Mouse (Mus musculus): ENCODE results near the gene Acsf3. TPM values are rescaled to one million over a fixed set of nuclear protein-coding genes. Genes with fewer than 3 reads are reported as not detected.

Gene Acsf3
- 0.34 TPM for polyA plus RNA-seq (2014; fragmentation: Illumina TruSeq; extraction: RNeasy Lipid Tissue Mini Kit (QIAGEN cat#74804))

DNA sequence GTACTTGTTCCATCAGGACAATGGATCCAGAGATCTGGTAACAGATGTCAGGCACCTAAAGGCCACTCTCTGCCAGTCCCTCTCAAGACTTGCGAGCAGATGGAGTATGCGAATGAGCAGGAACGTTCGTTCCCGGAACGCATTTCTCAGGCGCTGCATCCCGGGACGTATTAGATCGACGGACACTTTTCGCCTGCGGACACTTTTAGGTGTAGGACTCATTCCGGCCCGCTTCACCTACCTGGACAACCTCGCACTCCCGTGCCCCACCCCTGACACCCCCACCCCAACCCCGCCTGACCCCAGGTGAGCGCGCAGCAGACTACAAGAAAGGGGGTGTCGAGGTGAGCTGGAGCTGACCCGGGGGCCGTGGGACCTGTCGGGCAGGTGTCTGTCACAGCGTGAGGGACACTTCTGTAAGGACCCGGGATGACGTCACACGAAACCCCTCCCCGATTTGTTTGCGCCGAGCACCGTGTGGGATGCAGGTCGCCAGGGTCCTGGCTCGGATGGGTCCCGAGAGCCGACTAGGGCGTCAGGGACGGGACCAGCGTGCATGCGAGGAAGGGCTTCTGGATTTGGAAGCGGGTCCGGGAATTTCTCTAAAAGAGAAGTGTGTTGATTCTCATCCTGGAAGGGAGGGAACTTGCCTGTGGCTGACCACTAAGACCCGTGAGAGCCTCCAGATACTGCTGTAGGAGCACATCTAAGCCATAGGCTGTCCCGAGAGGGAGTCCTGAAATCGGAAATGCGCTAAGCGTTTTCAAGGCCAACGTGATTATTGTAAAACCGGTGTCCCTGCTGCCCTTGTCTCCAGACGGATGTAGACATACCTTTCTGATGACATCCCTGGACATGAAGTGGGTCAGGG is at the start of gene Acsf3:
Gene Acsf3 (plus strand): TSS at position 202 of the 871 bp plus-strand sequence.

DNA sequence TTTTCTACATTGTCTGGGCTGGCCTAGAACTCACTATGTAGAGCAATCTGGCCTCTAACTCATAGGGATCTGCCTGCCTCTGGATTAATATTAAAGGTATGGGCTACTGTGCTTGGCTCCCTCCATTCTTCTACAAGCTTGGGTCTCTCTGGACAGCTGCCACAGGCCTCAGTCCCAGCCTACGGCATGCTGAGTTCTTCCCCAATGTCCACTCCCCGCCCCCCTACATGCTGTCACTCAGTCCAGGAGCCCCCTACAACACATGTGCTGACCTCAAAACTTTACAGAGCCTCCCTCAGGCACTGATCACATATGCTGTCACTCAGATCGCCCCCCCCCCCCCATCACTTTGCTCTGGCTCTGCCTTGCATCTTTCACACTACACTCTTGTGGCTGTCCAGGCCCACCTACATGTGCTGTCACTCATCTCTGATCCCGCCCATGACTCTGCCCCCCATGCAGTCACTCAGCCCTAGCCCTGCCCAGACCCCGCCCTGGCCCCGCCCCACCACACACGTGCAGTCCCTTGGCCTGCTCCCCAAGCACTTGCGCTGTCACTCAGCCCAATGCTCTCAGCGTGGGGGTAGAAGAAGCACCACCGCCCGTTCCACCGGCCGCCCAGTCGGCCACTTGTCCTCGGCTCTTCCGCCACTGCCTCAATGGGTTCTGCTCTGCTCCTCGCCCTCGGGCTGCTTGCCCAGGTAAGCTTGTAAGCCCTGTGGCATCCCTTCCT is 72.7 kb downstream of the Acsf3 start, which contains the start of gene Cdh15:
Gene Cdh15 (plus strand): TSS at position 138 of the 733 bp plus-strand sequence.

Other genes with a start within 250 kb of the Acsf3 start
- 2.5 TPM for gene Piezo1, start 224.2 kb upstream of the Acsf3 start, polyA plus RNA-seq (2014; fragmentation: Illumina TruSeq; extraction: RNeasy Lipid Tissue Mini Kit (QIAGEN cat#74804))
- 1.8 TPM for gene Cdt1, start 207.5 kb upstream of the Acsf3 start, polyA plus RNA-seq (2014; fragmentation: Illumina TruSeq; extraction: RNeasy Lipid Tissue Mini Kit (QIAGEN cat#74804))
- gene Aprt, start 198.6 kb upstream of the Acsf3 start, polyA plus RNA-seq (2014; fragmentation: Illumina TruSeq; extraction: RNeasy Lipid Tissue Mini Kit (QIAGEN cat#74804)) = not detected
- 1.1 TPM for gene Galns, start 164.0 kb upstream of the Acsf3 start, polyA plus RNA-seq (2014; fragmentation: Illumina TruSeq; extraction: RNeasy Lipid Tissue Mini Kit (QIAGEN cat#74804))
- gene Trappc2l, start 163.8 kb upstream of the Acsf3 start, polyA plus RNA-seq (2014; fragmentation: Illumina TruSeq; extraction: RNeasy Lipid Tissue Mini Kit (QIAGEN cat#74804)) = 2.9 TPM
- not detected for gene Pabpn1l, start 152.7 kb upstream of the Acsf3 start, polyA plus RNA-seq (2014; fragmentation: Illumina TruSeq; extraction: RNeasy Lipid Tissue Mini Kit (QIAGEN cat#74804))
- gene Cbfa2t3, start 76.4 kb upstream of the Acsf3 start, polyA plus RNA-seq (2014; fragmentation: Illumina TruSeq; extraction: RNeasy Lipid Tissue Mini Kit (QIAGEN cat#74804)) = 5.8 TPM
- gene Cdh15, start 72.5 kb downstream of the Acsf3 start, polyA plus RNA-seq (2014; fragmentation: Illumina TruSeq; extraction: RNeasy Lipid Tissue Mini Kit (QIAGEN cat#74804)) = not detected